Mouse (Mus musculus) lung, embryonic 16.5 days (tissue): Measurements from ENCODE around the gene Olfr905. TPM values are rescaled to one million over a fixed set of nuclear protein-coding genes. Genes with fewer than 3 reads are reported as not detected.

Experiments used
- polyA plus RNA-seq: library from polyadenylated mRNA; unstranded; fragments of >200 nt; fragmentation: Nextera tagmentation; extraction: Ambion mirVana; gene quantifications from 2 replicates; pipeline ENCODE4 v1.2.1, GENCODE M21; 2015

Olfr905 gene
- polyA plus RNA-seq, 1 experiment from 2014 or later: not detected

Other genes starting within 250 kb of the Olfr905 start
- gene Olfr143, start 218.3 kb upstream of the Olfr905 start, polyA plus RNA-seq: not detected in 2 replicates
- gene Olfr895, start 203.3 kb upstream of the Olfr905 start, polyA plus RNA-seq: not detected in 2 replicates
- gene Olfr896-ps1, start 180.0 kb upstream of the Olfr905 start, polyA plus RNA-seq: not detected in 2 replicates
- gene Olfr25, start 142.0 kb upstream of the Olfr905 start, polyA plus RNA-seq: not detected in 2 replicates
- gene Olfr898, start 122.7 kb upstream of the Olfr905 start, polyA plus RNA-seq: not detected in 2 replicates
- not detected in 2 replicates for gene Olfr250, start 104.2 kb upstream of the Olfr905 start, polyA plus RNA-seq
- gene Olfr251, start 94.0 kb upstream of the Olfr905 start, polyA plus RNA-seq: not detected in 2 replicates
- not detected in 2 replicates for gene Olfr147, start 69.4 kb upstream of the Olfr905 start, polyA plus RNA-seq
- gene Olfr901, start 41.7 kb upstream of the Olfr905 start, polyA plus RNA-seq: not detected in 2 replicates
- gene Olfr902, start 23.5 kb upstream of the Olfr905 start, polyA plus RNA-seq: not detected in 2 replicates
- not detected in 2 replicates for gene Olfr904, start 8.0 kb upstream of the Olfr905 start, polyA plus RNA-seq
- not detected in 2 replicates for gene Olfr906, start 16.0 kb downstream of the Olfr905 start, polyA plus RNA-seq
- gene Olfr907, start 24.7 kb downstream of the Olfr905 start, polyA plus RNA-seq: not detected in 2 replicates
- not detected in 2 replicates for gene Olfr911-ps1, start 50.5 kb downstream of the Olfr905 start, polyA plus RNA-seq
- gene Olfr910, start 66.7 kb downstream of the Olfr905 start, polyA plus RNA-seq: not detected in 2 replicates
- gene Olfr912, start 109.1 kb downstream of the Olfr905 start, polyA plus RNA-seq: not detected in 2 replicates
- not detected in 2 replicates for gene Olfr913, start 121.7 kb downstream of the Olfr905 start, polyA plus RNA-seq
- gene Olfr914, start 134.0 kb downstream of the Olfr905 start, polyA plus RNA-seq: not detected in 2 replicates
- not detected in 2 replicates for gene Olfr916, start 188.8 kb downstream of the Olfr905 start, polyA plus RNA-seq
- gene Olfr917, start 194.7 kb downstream of the Olfr905 start, polyA plus RNA-seq: not detected in 2 replicates
- gene Olfr918, start 203.5 kb downstream of the Olfr905 start, polyA plus RNA-seq: not detected in 2 replicates
- gene Olfr919, start 232.6 kb downstream of the Olfr905 start, polyA plus RNA-seq: not detected in 2 replicates
- gene Vwa5a, start 247.2 kb downstream of the Olfr905 start, polyA plus RNA-seq: 21.1 and 25.4 TPM in 2 replicates